ENCODE assay signal across 8 mouse cellular contexts in the genomic region with DNA sequence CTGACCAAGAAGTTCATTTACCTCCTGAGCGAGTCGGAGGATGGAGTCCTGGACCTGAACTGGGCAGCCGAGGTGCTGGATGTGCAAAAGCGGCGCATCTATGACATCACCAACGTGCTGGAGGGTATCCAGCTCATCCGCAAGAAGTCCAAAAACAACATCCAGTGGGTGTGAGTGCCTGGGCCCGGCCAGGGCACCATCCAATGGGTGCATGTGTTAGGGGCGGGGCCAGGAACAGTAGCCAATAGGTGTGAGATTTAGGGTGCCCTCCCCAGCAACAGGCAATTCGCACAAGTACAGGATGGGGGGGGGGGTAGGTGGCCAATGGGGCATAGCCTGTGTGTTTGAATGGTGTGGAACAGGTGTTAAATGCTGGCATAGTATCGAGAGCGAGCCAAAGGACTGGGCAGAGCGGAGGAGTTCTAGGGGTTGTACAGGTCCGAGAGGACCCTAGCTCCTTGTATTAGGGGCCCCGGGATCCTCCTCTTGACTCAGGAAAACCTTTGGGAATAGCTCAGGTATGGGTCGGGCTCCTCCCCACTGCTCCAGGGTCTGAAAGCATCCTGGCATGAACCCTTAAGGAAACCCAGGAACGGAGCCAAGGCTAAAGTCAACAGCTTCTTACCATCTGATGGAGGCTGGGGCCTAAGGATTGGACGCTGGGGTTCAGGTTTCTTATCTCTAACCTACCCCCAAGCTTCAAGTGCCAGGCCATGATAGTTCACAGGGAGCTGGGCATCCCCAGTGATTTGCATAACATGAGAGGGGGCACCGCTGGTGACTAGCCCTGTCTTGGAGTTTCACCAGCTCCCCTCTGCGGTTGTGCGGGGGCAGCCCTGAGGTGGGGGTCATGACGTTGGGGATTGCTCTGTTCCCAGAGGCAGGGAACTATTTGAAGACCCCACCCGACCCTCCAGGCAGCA. TPM values are rescaled to one million over a fixed set of nuclear protein-coding genes. Genes with fewer than 3 reads are reported as not detected.
A peak's percentile ranks its signal among the peaks of the same experiment; 100 is the strongest.
DNase-seq lines count a peak whose midpoint lies in the region; ATAC-seq lines count a peak whose summit lies in the region.

No protein-coding gene starts in this region.

- intact Hi-C loops in left cerebral cortex, postnatal 10 days (cut with DNase I), result no loop called here

- DNase-seq in adrenal gland, adult (ENCODE audit: inconsistent age in 2 of 2, low spot score in 1 of 2), result peak; percentile 95 to 97
- DNase-seq in embryo, embryonic 10 days (ENCODE audit: low spot score), result peak; percentile 77
- peak; percentile 77 to 78 for DNase-seq in gastrocnemius, adult 8-10 months (ENCODE audit: low spot score in 2 of 2)
- peak; percentile 91 for DNase-seq in induced T-regulatory cell, adult 2 months (ENCODE audit: low read depth)
- DNase-seq in left cerebral cortex, postnatal 10 days (ENCODE audit: extremely low spot score in 1 of 2, low spot score in 2 of 2), result peak; percentile 68 to 91
- DNase-seq in right cerebral cortex, postnatal 25 days, result peak; percentile 64
- no peak for DNase-seq in adipocyte (ENCODE audit: low spot score)

- peak; percentile 8; the same call in 1 of the 2 replicates for ATAC-seq in megakaryocyte, adult 5-6 weeks (ENCODE audit: poor library complexity, severe bottlenecking)

RNA-seq across cellular contexts. Expression of a gene that starts 8.5 kb away (rescaled TPM):
- 1 to 10 TPM in 3 of 4 experiments, under 1 TPM in 1; 0.85 to 1.7 (median 1.5) TPM for total RNA-seq in gastrocnemius, adult 8-10 months (2022)
- 1 to 10 TPM in 1 of 2 experiments, under 1 TPM in 1; 0.97 to 1.9 TPM for total RNA-seq in left cerebral cortex, postnatal 10 days (2021)
- 78.1 and 107 TPM in 2 replicates for total RNA-seq in megakaryocyte, adult 5-6 weeks (2015)
- total RNA-seq in megakaryocyte, adult 5-6 weeks (2017), result 59.4 and 63.6 TPM in 2 replicates

RNA-seq across cellular contexts. Expression of a gene that starts 25.5 kb away (rescaled TPM):
- total RNA-seq in gastrocnemius, adult 8-10 months (2022), result 1 to 10 TPM in 2 of 4 experiments, under 1 TPM in 2; 0.92 to 1.3 (median 1.1) TPM
- total RNA-seq in left cerebral cortex, postnatal 10 days (2021), result 1 to 10 TPM; 3.5 to 4.4 TPM
- total RNA-seq in megakaryocyte, adult 5-6 weeks (2015), result not detected in 2 replicates
- total RNA-seq in megakaryocyte, adult 5-6 weeks (2017), result 0.04 TPM in 1 of 2 replicates, not detected in the other

RNA-seq across cellular contexts. Expression of a gene that starts 37.4 kb away (rescaled TPM):
- 10 to 100 TPM in 1 of 4 experiments, 1 to 10 TPM in 3; 8.7 to 16.7 (median 9.6) TPM for total RNA-seq in gastrocnemius, adult 8-10 months (2022)
- 10 to 100 TPM; 37.3 to 54.8 TPM for total RNA-seq in left cerebral cortex, postnatal 10 days (2021)
- 1.9 and 2.0 TPM in 2 replicates for total RNA-seq in megakaryocyte, adult 5-6 weeks (2015)
- total RNA-seq in megakaryocyte, adult 5-6 weeks (2017), result 0.77 and 1.8 TPM in 2 replicates

Comparison
In these comparisons a context has a peak if more than half of its experiments do, and no peak if none do; other contexts are left out.
1. RNA of a gene that starts 8.5 kb away (total RNA-seq): 59.4 to 107 TPM in megakaryocyte, adult 5-6 weeks; 0.97 to 1.9 TPM in left cerebral cortex, postnatal 10 days and 0.85 to 1.7 TPM in gastrocnemius, adult 8-10 months; every median in the first group is over 10 times any median in the second.